Mouse (Mus musculus): Measurements from ENCODE around the gene Ly6g5c.

DNA sequence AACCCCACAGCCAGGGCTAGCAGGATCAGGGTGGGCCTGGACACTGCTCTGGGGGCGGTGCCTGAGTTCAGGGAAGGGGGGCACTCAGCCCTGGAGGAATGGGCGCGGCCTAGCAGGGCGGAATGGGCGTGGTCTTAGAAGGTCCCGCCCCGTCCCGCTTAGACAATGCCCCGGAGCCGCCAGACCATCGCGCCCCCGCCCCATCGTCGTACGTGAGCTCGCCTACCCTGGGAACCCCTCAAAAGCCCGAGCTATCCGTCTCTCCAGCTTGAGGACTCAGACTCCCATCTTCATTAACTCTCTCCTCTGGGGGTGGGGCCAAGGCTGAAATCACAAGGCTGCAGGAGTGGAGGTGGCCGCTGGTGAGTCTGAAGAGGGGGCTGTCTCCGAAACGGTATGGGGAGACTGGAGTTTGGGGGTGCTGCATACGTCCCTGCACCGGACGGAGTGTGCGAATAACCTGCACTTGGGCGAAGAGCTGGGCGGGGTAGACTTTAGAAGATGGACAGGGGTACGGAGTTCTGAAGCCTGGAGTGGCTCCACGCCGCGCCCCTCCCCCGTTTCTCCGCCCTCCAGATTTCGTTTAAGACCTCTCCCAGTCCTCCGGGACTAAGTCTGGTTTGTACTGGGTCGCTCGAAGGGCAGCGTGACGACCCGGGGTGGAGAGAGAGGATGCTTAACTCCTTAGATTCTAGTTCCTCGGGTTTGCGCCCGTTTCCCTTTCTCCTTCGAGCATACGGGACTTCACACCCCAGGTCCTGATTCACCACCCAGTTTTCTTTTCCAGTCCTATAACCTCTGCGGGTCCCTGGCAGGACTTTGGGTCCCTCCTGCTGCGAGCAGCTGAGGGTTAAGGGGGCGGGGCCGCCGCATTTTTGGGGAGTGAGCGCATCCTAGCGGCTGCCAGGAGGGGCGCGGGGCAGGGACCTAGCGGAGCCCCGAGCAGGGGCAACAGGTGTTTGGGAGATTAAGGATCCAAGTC is 48.9 kb upstream of the Ly6g5c start, which contains the start of gene Ddah2:
- TF ChIP-seq CTCF (conservative IDR thresholded peaks at IDR 0.05 in 1 of 2, IDR thresholded peaks at IDR 0.05 in 1 of 2; ENCODE audit: low read depth in 2 of 2, low read length in 2 of 2) (peak in 1 of 2 experiments; percentile 65; a peak in 2 of 4 replicates), POLR2A (IDR thresholded peaks at IDR 0.05; ENCODE audit: low read depth, low read length) (no peak; the same call in 1 of the 2 replicates), E2F4 (IDR thresholded peaks at IDR 0.05; ENCODE audit: insufficient replicate concordance, low read depth, low read length) (no peak), CHD2 (IDR thresholded peaks at IDR 0.05; ENCODE audit: low read length) (no peak), NELFE (IDR thresholded peaks at IDR 0.05; ENCODE audit: low read depth, low read length) (no peak), MXI1 (IDR thresholded peaks at IDR 0.05; ENCODE audit: low read depth, low read length) (no peak)
